Mouse (Mus musculus): ENCODE data around the gene Mknk2. TPM values are rescaled to one million over a fixed set of nuclear protein-coding genes. Genes with fewer than 3 reads are reported as not detected.

The Mknk2 gene
- 71.3 and 75.5 TPM in 2 replicates for polyA plus RNA-seq (2014; fragmentation: Nextera tagmentation; extraction: Ambion mirVana)

DNA sequence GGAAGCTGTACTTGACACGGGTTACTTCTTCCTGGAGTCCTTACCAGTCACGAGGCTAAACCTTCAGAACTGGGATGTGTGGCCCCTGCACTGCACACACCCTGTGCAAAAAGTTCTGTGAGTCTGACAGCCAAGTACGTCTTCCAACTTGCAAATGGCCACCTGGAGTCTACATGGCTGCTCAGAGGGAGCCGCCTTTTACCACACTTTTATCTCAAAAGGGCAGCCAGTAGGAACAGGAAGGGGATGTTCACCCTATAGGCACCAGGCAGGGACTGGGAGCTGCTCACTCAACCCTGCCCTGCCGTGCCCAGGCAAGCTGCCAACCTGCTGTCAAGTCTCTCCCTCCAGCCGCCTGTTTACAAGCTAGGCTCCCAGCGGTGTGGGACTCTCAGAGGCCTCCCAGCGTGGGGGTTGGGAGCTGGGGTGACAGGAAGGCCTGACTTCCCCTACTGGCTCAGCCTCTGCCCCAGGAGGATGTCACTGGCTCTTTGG is at the start of gene Mknk2:
TSS of gene Mknk2 (minus strand) at position 171 of the 495 bp plus-strand sequence.
- Histone ChIP-seq H3K4me1 (ENCODE audit: control insufficient read depth, insufficient read depth, low read length) (peaks cover 46% of the 10 kb centered on the region), H3K9me3 (ENCODE audit: control insufficient read depth, low read depth, low read length) (no peaks in the 10 kb centered on the region), H3K27me3 (ENCODE audit: control insufficient read depth, insufficient read depth, low read length) (no peaks in the 10 kb centered on the region), H3K36me3 (ENCODE audit: control insufficient read depth, insufficient read depth, low read length) (peaks cover 7% of the 10 kb centered on the region), H3K4me2 (replicated peaks; ENCODE audit: low read depth, low read length) (peak within 1 kb of the TSS; percentile 72), H3K27ac (ENCODE audit: low read length) (peak within 1 kb of the TSS; percentile 99), H3K9ac (replicated peaks; ENCODE audit: low read depth, low read length) (peak within 1 kb of the TSS; percentile 63), H3K4me3 (ENCODE audit: low read depth, low read length) (peak within 1 kb of the TSS; percentile 97)
- ATAC-seq (ENCODE audit: insufficient number of reproducible peaks, insufficient read depth, low FRiP score, low read depth), result peak; percentile 20
- WGBS, result 13% methylated on average over 8 of the region's 8 CpGs

- WGBS, result 90% methylated on average over 1 of the region's 1 CpGs
These were observed 39.4 kb upstream of the Mknk2 start for GRCm38 (mm10) chr10:80717281-80717680.

GRCm38 (mm10) chr10:80710834-80711233 is 32.9 kb upstream of the Mknk2 start:
- no peak overlapping the region for H3K4me2 ChIP-seq (replicated peaks; ENCODE audit: low read depth, low read length)
- WGBS, result 82% methylated on average over 3 of the region's 3 CpGs

More at GRCm38 (mm10) chr10:80717281-80717680, 39.4 kb upstream of the Mknk2 start:
- Histone ChIP-seq H3K9ac (replicated peaks; ENCODE audit: low read depth, low read length) (no peak overlapping the region), H3K27me3 (ENCODE audit: control insufficient read depth, insufficient read depth, low read length) (no peaks in the 10 kb centered on the region), H3K36me3 (ENCODE audit: control insufficient read depth, insufficient read depth, low read length) (peaks cover 94% of the 10 kb centered on the region), H3K27ac (ENCODE audit: low read length) (no peak overlapping the region), H3K4me2 (replicated peaks; ENCODE audit: low read depth, low read length) (no peak overlapping the region), H3K9me3 (ENCODE audit: control insufficient read depth, low read depth, low read length) (no peaks in the 10 kb centered on the region), H3K4me1 (ENCODE audit: control insufficient read depth, insufficient read depth, low read length) (no peaks in the 10 kb centered on the region), H3K4me3 (ENCODE audit: low read depth, low read length) (no peak overlapping the region)
- no peak for ATAC-seq (ENCODE audit: insufficient number of reproducible peaks, insufficient read depth, low FRiP score, low read depth)

DNA sequence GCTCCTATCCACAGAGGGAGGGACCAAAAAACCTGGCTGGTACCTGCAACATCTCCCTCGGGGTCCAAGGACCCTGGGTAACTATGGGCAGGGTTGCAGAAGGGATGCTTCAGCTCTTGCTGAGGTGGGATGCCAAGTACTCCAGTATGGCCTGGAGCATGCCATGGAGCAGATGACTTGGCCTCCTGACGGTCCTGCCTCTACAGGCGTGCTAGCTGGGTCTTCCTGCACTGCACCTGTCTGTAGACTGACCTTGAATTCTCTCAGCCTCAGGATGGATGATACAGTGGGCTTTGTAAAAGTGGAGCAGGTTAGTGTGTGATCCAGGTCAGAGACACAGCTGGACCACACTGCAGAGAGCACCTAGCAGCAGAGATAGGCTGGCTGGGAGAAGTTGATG is 27.6 kb upstream of the Mknk2 start:
- Histone ChIP-seq H3K27ac (ENCODE audit: low read length) (no peak overlapping the region), H3K36me3 (ENCODE audit: control insufficient read depth, insufficient read depth, low read length) (peaks cover 58% of the 10 kb centered on the region), H3K4me1 (ENCODE audit: control insufficient read depth, insufficient read depth, low read length) (peaks cover 18% of the 10 kb centered on the region), H3K9ac (replicated peaks; ENCODE audit: low read depth, low read length) (no peak overlapping the region), H3K4me2 (replicated peaks; ENCODE audit: low read depth, low read length) (no peak overlapping the region), H3K27me3 (ENCODE audit: control insufficient read depth, insufficient read depth, low read length) (no peaks in the 10 kb centered on the region), H3K4me3 (ENCODE audit: low read depth, low read length) (no peak overlapping the region), H3K9me3 (ENCODE audit: control insufficient read depth, low read depth, low read length) (no peaks in the 10 kb centered on the region)
- WGBS, result 70% methylated on average over 3 of the region's 3 CpGs
- ATAC-seq (ENCODE audit: insufficient number of reproducible peaks, insufficient read depth, low FRiP score, low read depth), result no peak

More at GRCm38 (mm10) chr10:80710834-80711233, 32.9 kb upstream of the Mknk2 start:
- Histone ChIP-seq H3K27ac (ENCODE audit: low read length) (no peak overlapping the region), H3K9me3 (ENCODE audit: control insufficient read depth, low read depth, low read length) (no peaks in the 10 kb centered on the region), H3K36me3 (ENCODE audit: control insufficient read depth, insufficient read depth, low read length) (peaks cover 97% of the 10 kb centered on the region), H3K9ac (replicated peaks; ENCODE audit: low read depth, low read length) (no peak overlapping the region), H3K4me1 (ENCODE audit: control insufficient read depth, insufficient read depth, low read length) (no peaks in the 10 kb centered on the region), H3K27me3 (ENCODE audit: control insufficient read depth, insufficient read depth, low read length) (no peaks in the 10 kb centered on the region), H3K4me3 (ENCODE audit: low read depth, low read length) (no peak overlapping the region)
- no peak for ATAC-seq (ENCODE audit: insufficient number of reproducible peaks, insufficient read depth, low FRiP score, low read depth)

- H3K9ac ChIP-seq (replicated peaks; ENCODE audit: low read depth, low read length), result no peak overlapping the region
- ATAC-seq (ENCODE audit: insufficient number of reproducible peaks, insufficient read depth, low FRiP score, low read depth), result no peak
These were observed 27.1 kb upstream of the Mknk2 start for GRCm38 (mm10) chr10:80705033-80705432.

DNA sequence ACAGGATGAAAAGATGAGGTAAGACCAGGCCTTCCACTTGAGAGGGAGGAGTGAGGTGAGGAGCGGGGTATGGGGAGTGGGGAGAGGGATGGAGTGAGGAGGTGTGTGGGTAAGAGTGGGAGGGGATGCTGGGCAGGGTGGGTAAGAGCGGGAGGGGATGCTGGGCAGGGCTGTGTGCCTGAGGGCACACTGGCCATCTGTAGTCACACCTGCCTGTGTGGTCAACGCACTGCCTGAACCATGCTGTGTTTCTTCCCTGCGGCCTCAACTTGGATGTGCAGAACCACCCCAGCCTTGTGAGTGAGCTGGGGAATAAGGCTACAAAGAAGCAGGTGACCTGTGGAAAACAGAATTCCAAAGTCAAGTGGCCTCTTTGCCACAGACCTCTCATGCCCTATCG is 26.5 kb upstream of the Mknk2 start:
- ATAC-seq (ENCODE audit: insufficient number of reproducible peaks, insufficient read depth, low FRiP score, low read depth), result no peak
- H3K4me1 ChIP-seq (ENCODE audit: control insufficient read depth, insufficient read depth, low read length), result peaks cover 25% of the 10 kb centered on the region
- H3K9ac ChIP-seq (replicated peaks; ENCODE audit: low read depth, low read length), result no peak overlapping the region
- H3K27ac ChIP-seq (ENCODE audit: low read length), result no peak overlapping the region
- H3K4me3 ChIP-seq (ENCODE audit: low read depth, low read length), result no peak overlapping the region
- H3K4me2 ChIP-seq (replicated peaks; ENCODE audit: low read depth, low read length), result no peak overlapping the region
- peaks cover 48% of the 10 kb centered on the region for H3K36me3 ChIP-seq (ENCODE audit: control insufficient read depth, insufficient read depth, low read length)
- no peaks in the 10 kb centered on the region for H3K9me3 ChIP-seq (ENCODE audit: control insufficient read depth, low read depth, low read length)
- no peaks in the 10 kb centered on the region for H3K27me3 ChIP-seq (ENCODE audit: control insufficient read depth, insufficient read depth, low read length)
- 94% methylated on average over 5 of the region's 5 CpGs for WGBS

More at GRCm38 (mm10) chr10:80705033-80705432, 27.1 kb upstream of the Mknk2 start:
- WGBS, result 62% methylated on average over 3 of the region's 3 CpGs
- H3K36me3 ChIP-seq (ENCODE audit: control insufficient read depth, insufficient read depth, low read length), result peaks cover 54% of the 10 kb centered on the region
- H3K4me1 ChIP-seq (ENCODE audit: control insufficient read depth, insufficient read depth, low read length), result peaks cover 22% of the 10 kb centered on the region
- no peak overlapping the region for H3K4me2 ChIP-seq (replicated peaks; ENCODE audit: low read depth, low read length)
- H3K27me3 ChIP-seq (ENCODE audit: control insufficient read depth, insufficient read depth, low read length), result no peaks in the 10 kb centered on the region
- no peak overlapping the region for H3K4me3 ChIP-seq (ENCODE audit: low read depth, low read length)
- H3K9me3 ChIP-seq (ENCODE audit: control insufficient read depth, low read depth, low read length), result no peaks in the 10 kb centered on the region
- no peak overlapping the region for H3K27ac ChIP-seq (ENCODE audit: low read length)

GRCm38 (mm10) chr10:80703643-80704042 is 25.7 kb upstream of the Mknk2 start:
- H3K4me2 ChIP-seq (replicated peaks; ENCODE audit: low read depth, low read length), result peak overlapping the region; percentile 91
- WGBS, result 89% methylated on average over 5 of the region's 5 CpGs
- no peak for ATAC-seq (ENCODE audit: insufficient number of reproducible peaks, insufficient read depth, low FRiP score, low read depth)
- H3K9ac ChIP-seq (replicated peaks; ENCODE audit: low read depth, low read length), result no peak overlapping the region
- H3K27me3 ChIP-seq (ENCODE audit: control insufficient read depth, insufficient read depth, low read length), result no peaks in the 10 kb centered on the region
- H3K9me3 ChIP-seq (ENCODE audit: control insufficient read depth, low read depth, low read length), result no peaks in the 10 kb centered on the region
- H3K27ac ChIP-seq (ENCODE audit: low read length), result no peak overlapping the region
- H3K4me3 ChIP-seq (ENCODE audit: low read depth, low read length), result peak overlapping the region; percentile 63; the same call in 1 of the 2 replicates
- peaks cover 40% of the 10 kb centered on the region for H3K36me3 ChIP-seq (ENCODE audit: control insufficient read depth, insufficient read depth, low read length)
- peaks cover 25% of the 10 kb centered on the region for H3K4me1 ChIP-seq (ENCODE audit: control insufficient read depth, insufficient read depth, low read length)

DNA sequence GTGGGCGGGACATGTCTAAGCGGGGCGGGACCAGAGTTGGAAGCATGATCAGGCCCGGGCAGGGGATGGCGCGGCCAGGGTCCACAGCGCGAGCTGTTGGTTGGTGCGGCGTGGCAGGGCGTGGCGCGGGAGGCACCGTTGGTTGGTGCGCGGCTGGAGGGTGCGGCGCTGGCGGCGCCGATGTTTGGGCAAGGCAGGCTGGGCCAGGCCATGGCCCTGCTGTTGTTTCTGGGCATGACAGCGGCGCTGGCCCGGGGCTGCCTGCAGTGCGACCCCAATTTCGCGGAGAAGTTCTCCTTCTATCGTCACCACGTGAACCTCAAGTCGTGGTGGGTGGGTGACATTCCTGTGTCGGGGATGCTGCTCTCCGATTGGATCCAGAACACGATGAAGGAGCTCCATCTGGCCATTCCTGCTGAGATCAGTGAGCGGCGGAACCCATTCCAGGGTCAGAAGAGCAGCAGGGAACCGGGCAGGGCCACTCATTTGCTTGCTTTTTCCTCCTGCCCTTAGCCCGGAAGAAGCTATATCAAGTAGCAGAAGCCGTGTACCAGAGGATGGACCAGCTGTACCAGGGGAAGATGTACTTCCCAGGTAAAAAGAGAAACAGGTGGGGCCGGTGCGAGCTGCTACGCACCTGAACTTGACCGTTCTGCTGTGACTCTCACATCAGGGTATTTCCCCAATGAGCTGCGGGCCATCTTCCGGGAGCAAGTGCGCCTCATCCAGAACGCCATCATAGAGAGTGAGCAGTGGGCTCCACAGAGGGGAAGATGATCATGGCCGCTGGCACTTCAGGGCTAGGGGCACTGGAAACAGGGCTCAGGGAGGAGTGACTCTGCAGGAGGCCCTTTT is 24.9 kb upstream of the Mknk2 start:
- H3K36me3 ChIP-seq (ENCODE audit: control insufficient read depth, insufficient read depth, low read length), result peaks cover 31% of the 10 kb centered on the region
- ATAC-seq (ENCODE audit: insufficient number of reproducible peaks, insufficient read depth, low FRiP score, low read depth), result peak; percentile 86
- H3K4me1 ChIP-seq (ENCODE audit: control insufficient read depth, insufficient read depth, low read length), result peaks cover 25% of the 10 kb centered on the region
- peak overlapping the region; percentile 63 for H3K4me3 ChIP-seq (ENCODE audit: low read depth, low read length)
- no peaks in the 10 kb centered on the region for H3K27me3 ChIP-seq (ENCODE audit: control insufficient read depth, insufficient read depth, low read length)
- H3K9ac ChIP-seq (replicated peaks; ENCODE audit: low read depth, low read length), result peak overlapping the region; percentile 30; the same call in 1 of the 2 replicates
- peak overlapping the region; percentile 91 for H3K4me2 ChIP-seq (replicated peaks; ENCODE audit: low read depth, low read length)
- H3K27ac ChIP-seq (ENCODE audit: low read length), result peak overlapping the region; percentile 83
- H3K9me3 ChIP-seq (ENCODE audit: control insufficient read depth, low read depth, low read length), result no peaks in the 10 kb centered on the region
- WGBS, result under 1% methylated on average over 47 of the region's 47 CpGs

All from stomach, embryonic 14.5 days (tissue).